Mouse (Mus musculus) monocyte, adult 5-6 weeks (primary cell): ENCODE results near the gene Uimc1. TPM values are rescaled to one million over a fixed set of nuclear protein-coding genes. Genes with fewer than 3 reads are reported as not detected.
"Not testable (repeated sequence)": the region's sequence is repeated elsewhere in the genome, so short reads cannot be mapped to it uniquely, and the experiment has no call there.

Source experiments
- ATAC-seq: fragments of 153-309, 156-312 bp; replicated peaks from 2 replicates; pipeline ENCODE4 v1.8.0; 2017; ENCODE audit warnings: mild to moderate bottlenecking; ENCODE audit not compliant: low TSS enrichment, insufficient number of reproducible peaks, severe bottlenecking, poor library complexity, low FRiP score
- total RNA-seq: library from RNA; stranded (forward); fragments of 200-1000, 200-491, 200-594 nt; gene quantifications from 3 replicates; pipeline ENCODE4 v1.2.3, GENCODE M21; 2017

Uimc1 gene
- 113 to 135 TPM (median 117 TPM) in 3 replicates for total RNA-seq

DNA sequence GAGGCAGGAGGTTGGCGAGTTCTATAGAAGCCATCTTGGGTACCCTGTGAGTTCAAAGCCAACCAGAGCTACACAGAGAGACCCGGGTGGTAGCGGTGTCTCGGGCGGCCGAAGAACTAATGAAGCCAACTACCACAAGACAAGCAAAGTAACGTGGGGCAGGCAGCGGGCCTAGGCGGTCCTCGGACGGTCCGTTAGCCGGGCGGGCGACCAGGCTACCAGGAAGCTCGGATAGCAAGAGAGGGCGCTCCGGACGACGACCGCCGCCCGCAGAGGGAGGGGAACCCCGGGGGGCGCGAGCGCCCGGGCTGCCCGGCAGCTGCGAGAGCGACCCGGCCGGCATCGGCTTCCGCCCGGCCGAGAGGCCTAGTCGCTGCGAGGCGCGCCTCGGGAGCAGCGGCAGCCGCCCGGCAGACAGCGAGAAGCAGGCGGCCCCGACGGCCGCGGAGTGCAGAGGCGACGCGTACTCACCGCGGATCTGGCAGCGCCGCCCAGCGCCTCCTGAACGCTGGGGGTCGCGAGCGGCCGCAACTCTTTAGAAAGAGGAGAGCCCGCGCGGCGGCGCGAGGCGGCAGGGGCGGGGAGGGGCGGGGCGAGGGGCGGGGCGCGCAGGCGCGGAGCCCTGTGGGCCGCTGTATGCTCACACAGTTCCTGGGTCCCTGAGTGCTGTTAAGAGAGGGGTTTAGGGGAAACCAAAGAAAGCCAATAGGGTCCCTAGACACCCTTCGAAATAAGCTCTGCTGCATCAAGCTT, at the start of gene Uimc1:
Gene Uimc1 (minus strand): TSS at position 575 of the 753 bp plus-strand sequence.
- ATAC-seq, result peak; percentile 54

DNA sequence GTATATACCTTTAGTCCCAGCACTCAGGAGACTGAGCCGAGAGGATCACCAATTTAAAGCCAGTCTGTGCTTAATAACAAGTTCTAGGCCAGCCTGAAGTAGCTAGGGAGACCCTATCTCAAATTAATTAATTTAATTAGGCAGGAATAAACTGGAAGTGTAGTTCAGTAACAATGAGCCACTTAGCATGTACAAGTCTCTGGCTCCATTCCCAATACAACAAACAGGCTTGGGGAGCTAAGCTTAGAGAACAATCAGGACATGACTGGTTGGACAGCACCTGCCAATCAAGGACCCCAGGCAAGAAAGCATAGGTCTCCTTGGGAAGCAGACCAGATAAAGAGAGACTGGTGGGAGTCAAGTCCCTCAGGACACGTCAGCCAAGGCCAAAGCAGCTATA, 40.2 kb upstream of the Uimc1 start:
- ATAC-seq, result no peak

DNA sequence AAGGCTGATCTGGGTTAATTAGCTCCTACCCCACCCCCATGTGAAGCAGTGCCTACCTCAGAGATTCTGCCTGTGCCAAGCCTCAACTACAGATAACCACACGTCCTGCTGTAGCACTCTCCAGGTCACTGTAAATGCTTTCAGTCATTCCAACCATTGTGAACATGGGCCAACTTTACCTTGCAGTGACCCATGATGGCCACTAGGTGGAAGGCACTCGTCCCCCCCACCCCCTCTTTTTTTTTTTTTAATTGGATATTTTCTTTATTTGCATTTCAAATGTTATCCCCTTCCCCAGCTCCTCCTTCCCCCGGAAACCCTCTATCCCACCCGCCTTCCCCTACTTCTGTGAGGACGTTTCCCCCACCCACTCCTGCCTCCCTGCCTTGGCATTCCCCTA, 35.3 kb upstream of the Uimc1 start:
- peak; percentile 59; the same call in 1 of the 2 replicates for ATAC-seq

DNA sequence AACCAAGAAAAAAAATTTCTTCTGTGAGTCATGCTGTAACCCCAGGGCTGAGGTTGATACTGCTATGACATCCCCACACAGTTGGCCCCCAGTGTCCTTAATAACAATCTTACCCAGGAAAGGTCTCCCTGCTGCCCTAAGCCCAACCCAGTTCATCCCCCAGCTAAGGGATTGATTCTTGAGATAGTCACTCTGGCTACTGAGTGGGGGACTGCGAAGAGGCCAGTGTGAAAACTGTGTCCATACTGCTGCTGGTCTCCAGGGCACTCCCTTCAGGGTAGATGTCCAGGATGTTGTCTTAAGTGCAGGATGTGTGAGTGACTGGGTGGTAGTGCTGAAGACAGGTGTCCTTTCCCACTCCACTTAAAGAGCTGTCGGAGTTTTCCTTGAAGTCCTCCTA, 33.3 kb upstream of the Uimc1 start, which contains the start of gene Gm17617:
Gene Gm17617 (minus strand): TSS at position 101 of the 400 bp plus-strand sequence.
- ATAC-seq, result no peak

DNA sequence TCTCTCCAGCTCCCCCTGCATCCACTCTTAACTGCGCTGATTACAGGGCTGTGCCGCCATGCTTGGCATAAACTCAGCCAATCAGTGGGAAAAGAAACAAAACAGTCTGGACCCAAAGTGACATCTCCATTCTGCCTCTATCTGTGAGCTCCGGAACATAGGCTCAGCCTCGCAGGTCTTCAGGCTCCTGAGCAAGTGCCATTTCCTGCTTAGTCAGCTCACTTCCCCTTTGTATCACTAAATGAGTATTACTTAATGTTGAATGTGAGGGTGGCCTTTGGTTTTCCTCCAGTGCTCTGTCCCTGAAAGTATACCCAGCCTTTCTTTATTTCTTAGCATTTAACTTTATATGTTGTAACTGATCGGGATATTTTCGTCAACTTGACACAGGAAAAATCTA, 24.8 kb upstream of the Uimc1 start:
- ATAC-seq, result peak; percentile 75

DNA sequence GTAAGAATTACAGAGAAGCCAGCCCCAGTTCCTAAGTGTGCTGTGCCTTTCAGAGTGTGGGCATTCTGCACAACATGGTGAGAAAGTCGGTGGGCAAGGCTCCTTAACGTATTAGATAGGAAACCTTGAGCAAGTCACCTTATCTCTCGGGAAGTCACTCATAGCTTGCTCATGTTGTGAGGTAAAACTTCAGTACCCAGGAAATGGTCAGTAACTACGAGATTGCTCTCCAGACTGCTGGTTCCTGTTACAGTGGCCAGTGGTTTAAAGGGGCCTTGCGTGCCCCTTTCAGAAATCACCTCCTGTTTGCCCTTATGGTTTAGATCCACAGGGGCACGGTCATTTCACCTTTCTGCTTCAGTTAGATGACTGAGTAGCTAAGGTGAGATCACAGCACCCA, 14.3 kb upstream of the Uimc1 start:
- no peak; the same call in 1 of the 2 replicates for ATAC-seq

DNA sequence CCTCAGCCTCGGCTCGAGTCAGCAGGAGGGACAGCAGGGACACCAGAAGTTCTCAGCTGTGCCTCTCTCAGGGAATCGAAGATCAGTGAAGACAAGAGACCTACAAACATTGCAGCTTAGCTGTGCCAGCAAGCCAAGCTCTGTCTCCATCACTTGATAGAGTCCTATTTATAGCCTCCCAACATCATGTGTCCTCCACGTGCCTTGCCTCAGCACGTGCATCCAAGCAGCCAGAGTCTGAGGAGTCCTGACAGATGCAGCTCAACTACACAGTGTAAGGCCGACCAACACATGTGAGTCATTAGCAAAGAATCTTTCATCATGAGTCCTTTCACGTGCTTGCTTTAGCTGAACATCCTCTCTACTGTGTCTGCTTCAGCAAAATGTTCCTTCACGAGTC, 7.6 kb upstream of the Uimc1 start:
- no peak for ATAC-seq

DNA sequence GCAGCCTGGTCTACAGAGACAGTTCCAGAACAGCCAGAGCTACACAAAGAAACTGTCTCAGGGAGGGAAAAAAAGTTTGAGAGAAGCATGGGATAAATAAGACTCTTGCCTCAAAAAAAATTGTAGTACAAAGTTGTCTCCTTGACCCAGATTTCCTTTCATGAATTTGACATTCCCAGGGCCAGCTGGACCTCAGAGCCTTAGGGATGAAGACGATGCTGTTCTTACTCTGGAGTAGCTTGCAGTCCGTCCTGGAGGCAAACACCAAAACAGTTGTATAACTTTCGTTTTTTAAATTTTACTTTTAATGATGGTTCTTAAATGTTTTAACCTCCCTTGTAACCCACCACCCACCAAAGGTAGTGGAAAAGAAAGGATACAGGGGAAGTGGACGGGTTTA, 7.0 kb upstream of the Uimc1 start:
- ATAC-seq, result no peak

DNA sequence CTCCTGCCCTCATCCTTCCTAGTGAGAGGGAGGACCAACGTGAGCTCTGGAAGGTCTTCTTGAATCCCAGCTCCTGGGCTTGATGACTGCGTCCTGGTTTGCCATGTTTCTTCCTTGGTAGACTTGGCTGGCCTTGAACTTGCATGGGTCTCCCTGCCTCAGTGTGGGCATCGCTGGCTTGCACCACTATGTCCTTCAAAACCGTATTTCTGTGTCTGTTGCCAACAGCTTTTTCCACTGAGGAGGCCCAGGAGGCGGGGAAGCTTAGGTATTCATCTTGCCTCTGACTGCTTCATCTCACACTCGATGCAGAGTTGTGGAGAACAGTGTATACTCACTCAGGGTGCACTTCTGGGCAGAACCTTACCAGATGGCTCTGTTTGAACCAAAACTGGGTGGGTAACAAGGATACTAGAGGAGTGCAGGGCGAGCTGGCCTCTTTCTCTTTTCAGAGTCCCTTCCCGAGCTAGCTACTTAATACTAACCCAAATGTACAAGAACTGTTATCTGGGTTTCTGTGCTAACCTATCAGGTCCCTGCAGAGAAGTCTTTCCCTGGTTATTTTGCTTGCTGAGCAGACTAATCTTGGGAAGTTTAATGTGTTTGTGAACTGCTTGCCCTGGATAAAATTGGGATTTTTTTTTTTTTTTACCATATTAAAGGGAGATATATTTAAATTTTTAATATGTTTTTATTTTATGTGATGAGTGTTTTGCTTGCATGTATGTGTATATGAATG, 6.0 kb upstream of the Uimc1 start:
- ATAC-seq, result no peak

DNA sequence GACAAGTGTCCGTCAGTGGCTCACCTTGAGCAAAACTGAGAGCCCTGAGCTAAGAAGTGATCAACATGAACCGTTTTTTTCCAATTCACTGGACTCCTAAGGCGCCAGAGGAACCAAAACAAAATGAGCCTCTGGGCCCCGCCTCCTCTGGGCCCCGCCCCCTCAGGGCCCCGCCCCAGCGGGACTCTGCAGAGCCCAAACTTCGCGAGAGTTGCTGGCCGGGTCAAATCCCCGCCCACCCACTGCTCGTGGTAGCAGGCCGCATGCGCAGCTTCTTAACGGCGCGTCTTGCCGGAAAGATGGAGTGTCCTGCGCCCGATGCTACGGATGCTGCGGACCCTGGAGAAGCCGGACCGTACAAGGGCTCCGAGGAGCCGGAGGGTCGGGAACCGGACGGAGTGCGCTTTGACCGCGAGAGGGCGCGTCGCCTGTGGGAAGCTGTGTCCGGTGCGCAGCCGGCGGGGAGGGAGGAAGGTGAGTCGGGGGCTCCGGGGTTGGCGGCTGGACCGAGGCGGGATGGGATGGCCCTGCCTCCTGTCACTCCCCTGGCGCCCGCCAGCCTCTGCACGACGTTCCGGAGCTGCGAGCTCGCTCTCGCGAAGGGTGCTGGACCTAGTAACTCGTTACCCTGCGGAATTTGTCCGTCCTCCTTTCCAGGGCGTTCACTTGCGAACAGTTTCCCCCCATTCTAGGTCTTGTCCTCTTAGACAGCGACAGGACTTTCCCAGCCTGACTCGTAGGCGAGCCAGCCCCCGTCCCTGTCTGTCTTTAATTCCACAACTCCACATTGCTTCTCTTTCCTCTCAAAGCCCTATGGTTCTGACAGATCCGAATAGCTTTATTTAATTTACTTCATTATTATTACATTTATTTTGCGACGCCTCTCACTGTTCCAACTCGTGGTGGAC, 5.2 kb upstream of the Uimc1 start, which contains the start of gene Zfp346:
Gene Zfp346 (plus strand): TSS at position 267 of the 908 bp plus-strand sequence.
- ATAC-seq, result peak; percentile 95

DNA sequence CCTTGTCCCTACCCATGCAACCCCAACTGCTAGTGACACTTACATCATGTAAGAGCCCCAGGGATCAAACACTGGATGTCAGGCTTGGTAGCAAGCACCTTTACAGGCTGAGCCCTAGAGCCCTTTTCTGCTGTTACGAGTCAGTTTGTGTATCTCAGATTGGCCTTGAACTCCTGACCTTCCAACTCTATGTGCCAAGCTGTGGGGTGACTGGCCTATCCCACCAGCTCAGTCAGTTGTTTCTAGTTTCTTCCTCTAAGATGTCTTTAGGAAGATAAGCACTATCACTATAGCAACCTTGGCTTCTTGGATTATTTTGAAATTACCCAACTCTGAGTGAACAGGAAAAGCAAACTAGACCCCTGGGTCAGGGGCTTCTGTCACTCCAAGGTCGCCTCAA, 3.3 kb upstream of the Uimc1 start:
- ATAC-seq, result no peak

DNA sequence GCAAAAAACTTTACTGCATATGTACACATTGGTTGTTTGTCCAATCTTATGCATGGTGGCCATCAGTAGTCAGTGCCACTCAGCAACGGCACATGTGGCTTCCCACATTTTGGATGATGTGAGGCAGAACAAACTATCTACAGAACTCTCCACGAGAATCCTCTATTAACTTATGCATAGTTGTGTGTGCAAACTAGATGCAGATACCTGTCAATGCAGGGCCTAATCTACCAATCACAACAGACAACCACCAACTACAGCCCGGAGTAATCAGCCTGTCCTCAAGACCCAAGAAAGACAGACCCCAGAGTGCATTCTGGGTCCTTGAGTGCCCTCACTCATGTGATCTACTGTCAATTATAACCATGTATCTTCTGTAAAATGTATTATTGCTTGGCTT, 2.3 kb upstream of the Uimc1 start:
- no peak for ATAC-seq

DNA sequence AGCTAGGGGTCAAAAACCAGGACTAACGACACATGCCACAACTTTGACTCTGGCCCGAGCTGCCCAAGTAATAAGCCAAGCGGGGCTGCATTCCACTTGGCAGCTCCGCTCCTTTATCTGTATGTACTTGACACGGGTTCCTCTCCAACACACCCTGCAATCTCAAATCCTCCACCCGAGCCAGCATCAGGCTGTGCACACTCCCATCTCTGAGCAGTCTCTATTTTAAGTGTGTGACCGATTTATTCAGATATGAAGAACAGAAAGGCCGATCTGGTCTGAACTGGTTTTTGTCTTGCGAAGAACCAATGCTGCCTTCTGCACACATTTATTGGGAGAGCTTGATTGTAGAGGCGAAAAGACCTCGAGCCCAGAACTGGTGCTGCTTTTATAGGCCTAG, 1.5 kb upstream of the Uimc1 start:
- no peak for ATAC-seq

DNA sequence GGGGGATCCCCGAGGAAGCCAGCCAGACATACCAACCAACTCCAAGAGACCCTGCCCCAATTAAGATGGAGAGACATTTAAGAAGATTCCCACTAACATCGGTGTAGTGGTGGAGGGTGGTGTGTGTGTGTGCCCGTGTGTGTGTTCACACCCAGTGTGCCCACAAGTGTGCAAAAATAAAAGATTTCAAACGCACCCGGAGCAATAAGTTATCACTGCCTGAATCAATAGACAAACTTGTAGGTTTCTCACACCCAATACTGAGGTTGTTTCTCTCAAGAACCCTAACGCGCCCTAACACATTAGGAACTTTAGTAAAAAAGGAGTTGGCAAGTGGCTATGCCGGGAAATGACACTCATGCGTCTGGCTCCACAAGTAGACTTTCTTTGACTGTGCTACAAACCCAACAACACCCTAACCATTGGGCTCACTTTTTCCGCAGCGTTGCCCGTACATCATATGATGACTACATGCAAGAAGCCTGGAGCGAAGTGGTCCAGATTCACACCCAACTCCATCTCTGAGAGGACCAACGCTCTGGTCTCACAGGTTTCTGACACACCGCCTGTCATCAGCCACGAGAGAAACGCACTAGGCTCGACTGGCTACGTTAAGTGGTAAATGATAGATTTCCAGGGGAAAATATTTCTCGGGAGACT, 904 bp downstream of the Uimc1 start:
- peak; percentile 54; the same call in 1 of the 2 replicates for ATAC-seq

DNA sequence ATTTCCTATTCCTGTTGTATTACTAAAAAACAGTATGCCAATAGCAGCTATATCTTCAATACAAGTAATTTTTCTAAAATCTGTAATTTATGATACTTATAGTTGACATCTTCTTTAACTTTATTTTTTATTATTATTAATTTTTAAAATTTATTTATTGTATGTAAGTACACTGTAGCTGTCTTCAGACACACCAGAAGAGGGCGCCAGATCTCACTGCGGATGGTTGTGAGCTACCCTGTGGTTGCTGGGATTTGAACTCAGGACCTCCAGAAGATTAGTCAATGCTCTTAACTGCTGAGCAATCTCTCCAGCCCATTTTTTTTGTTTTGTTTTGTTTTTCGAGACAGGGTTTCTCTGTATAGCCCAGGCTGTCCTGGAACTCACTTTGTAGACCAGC, 2.3 kb downstream of the Uimc1 start:
- not testable (repeated sequence) for ATAC-seq

DNA sequence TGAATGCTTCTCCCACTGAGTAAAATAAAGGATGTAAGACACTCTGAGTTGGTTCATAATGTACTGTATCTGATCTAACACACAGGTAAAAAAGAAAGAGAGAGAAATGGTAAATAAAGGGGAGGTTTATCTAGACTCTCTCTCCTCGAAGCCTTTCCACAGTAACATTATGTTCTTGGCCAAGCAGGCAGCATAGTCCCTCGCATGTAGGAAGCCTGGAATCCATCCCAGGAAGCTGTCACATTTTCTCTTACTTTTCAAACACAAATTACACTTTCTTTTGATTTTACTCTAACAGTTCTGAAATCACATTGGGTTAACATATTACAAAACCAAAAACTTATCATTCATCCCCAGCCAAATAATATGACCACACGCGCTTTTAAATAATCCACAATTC, 7.5 kb downstream of the Uimc1 start:
- ATAC-seq, result no peak

DNA sequence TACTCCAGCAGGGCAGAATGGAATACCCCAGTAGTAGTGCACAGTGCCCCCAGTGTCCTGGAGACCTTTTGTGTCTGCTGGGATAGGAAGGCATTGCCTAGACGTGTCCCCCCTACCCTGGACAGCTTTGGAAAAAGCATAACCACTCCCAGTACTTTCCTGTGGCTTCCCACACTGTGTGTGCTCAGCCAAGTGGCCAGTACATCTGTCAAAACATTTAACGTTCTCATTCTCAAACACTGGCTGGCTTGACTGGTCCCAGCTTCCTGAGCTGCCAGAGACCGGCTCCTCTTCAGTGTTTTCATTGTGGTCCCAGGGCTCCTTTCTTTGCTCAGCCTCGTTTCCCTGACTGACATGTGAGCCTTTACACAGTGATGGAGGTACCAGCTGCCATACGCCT, 24.5 kb downstream of the Uimc1 start:
- no peak for ATAC-seq

DNA sequence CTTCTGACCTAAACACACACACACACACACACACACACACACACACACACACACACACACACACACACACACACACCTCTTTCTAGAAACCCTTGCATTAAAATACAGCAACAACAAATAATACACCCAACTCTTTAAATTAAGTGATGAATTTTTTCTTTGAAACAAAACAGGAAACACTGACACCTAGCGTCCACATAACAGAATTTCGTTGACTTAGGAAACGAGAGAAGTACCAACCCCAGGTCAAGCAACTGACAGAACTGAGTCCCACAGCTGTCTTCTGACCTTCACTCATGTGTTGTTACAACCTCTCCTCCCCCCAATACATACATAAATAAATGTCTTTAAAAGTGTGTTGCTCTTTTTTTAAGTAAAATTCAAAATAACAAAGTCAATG, 28.8 kb downstream of the Uimc1 start:
- no peak; the same call in 1 of the 2 replicates for ATAC-seq

DNA sequence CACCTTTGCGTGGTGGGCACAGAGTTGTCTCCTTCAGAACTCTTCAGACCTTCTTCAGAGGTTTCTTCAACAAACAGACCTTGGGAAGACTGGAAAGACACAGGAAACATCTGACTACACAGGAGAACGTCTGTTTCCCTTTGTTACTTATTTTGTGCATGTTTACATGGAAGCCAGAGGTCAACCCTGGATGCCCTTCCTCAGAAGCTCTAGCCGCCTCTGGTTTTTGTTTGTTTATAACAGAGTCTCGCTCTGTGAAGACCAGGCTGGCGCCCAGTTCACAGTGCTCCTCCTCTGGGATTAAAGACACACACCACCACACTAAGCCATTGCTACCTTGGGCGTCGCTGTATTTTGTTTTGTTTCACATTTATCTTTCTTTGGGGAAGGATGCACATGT, 30.4 kb downstream of the Uimc1 start:
- ATAC-seq, result no peak
